Mouse (Mus musculus) hindbrain, embryonic 13.5 days (tissue): Measurements from ENCODE around the gene Ubqln4. TPM values are rescaled to one million over a fixed set of nuclear protein-coding genes. Genes with fewer than 3 reads are reported as not detected.

Source experiments
- ATAC-seq: fragments of 200-750 bp; cut with Nextera tagmentation; 2 replicates; pipeline ENCODE4 v1.8.0; 2017; ENCODE audit warnings: moderate TSS enrichment; ENCODE audit not compliant: low FRiP score
- H3K27ac ChIP-seq: fragments of 300-500 bp; sonication (generic); 2 replicates; pipeline ENCODE4 v1.5.1; 2015; ENCODE audit warnings: inconsistent platforms, mild to moderate bottlenecking, moderate library complexity
- H3K27me3 ChIP-seq: fragments of 300-500 bp; sonication (generic); 2 replicates; pipeline ENCODE4 v1.6.1; 2015; ENCODE audit warnings: mild to moderate bottlenecking, inconsistent platforms
- H3K36me3 ChIP-seq: fragments of 300-500 bp; sonication (generic); 2 replicates; pipeline ENCODE4 v1.6.1; 2015; ENCODE audit warnings: mild to moderate bottlenecking, inconsistent platforms
- H3K4me1 ChIP-seq: fragments of 300-500 bp; sonication (generic); replicated peaks from 2 replicates; pipeline ENCODE4 v1.6.1; 2015; ENCODE audit warnings: inconsistent platforms
- H3K4me2 ChIP-seq: fragments of 300-500 bp; sonication (generic); 2 replicates; pipeline ENCODE4 v1.6.1; 2015; ENCODE audit warnings: inconsistent platforms, mild to moderate bottlenecking, moderate library complexity
- H3K4me3 ChIP-seq: fragments of 300-500 bp; sonication (generic); 2 replicates; pipeline ENCODE4 v1.5.1; 2015; ENCODE audit warnings: mild to moderate bottlenecking, inconsistent platforms
- H3K9ac ChIP-seq: fragments of 300-500 bp; sonication (generic); 2 replicates; pipeline ENCODE4 v1.6.1; 2015; ENCODE audit warnings: mild to moderate bottlenecking, inconsistent platforms
- H3K9me3 ChIP-seq: fragments of 300-500 bp; sonication (generic); 2 replicates; pipeline ENCODE4 v1.6.1; 2016; ENCODE audit warnings: inconsistent platforms
- whole genome bisulfite sequencing: fragments of 180-500 bp; shearing (Covaris S2); methylation state at CpG from one replicate; pipeline ENCODE4 v1.1.7; 2015; 5-methylcytosine and 5-hydroxymethylcytosine counted together
- polyA plus RNA-seq: library from polyadenylated mRNA; unstranded; fragments of >200 nt; fragmentation: Nextera tagmentation; extraction: Ambion mirVana; gene quantifications from 2 replicates; pipeline ENCODE4 v1.2.1, GENCODE M21; 2015

Gene Ubqln4
- 36.7 and 38.3 TPM in 2 replicates for polyA plus RNA-seq

DNA sequence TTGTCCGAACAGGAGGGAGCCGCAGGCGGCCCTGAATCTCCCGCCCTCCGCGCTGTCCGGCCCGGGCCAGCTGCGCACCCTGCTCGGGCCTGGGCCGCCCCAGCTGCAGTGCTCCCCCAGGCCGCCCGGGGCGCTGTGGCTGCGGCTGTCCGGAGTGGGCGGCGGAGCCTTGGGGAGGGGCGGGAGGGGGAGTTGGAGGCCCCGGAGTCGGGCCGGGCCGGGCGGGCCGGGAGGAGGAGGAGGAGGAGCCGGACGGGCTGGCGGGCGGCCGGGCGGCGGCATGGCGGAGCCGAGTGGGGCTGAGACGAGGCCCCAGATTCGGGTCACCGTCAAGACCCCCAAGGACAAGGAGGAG lies at the start of gene Ubqln4:
Gene Ubqln4 (plus strand): TSS at position 234 of the 355 bp plus-strand sequence.
- WGBS, result under 1% methylated on average over 20 of the region's 37 CpGs
- peak within 1 kb of the TSS; percentile 93 for H3K9ac ChIP-seq
- H3K27ac ChIP-seq, result peak within 1 kb of the TSS; percentile 95
- H3K4me3 ChIP-seq, result peak within 1 kb of the TSS; percentile 84
- H3K4me1 ChIP-seq, result peaks cover 34% of the 10 kb centered on the region
- peaks cover 29% of the 10 kb centered on the region for H3K36me3 ChIP-seq
- ATAC-seq, result peak; percentile 87
- peak within 1 kb of the TSS; percentile 82 for H3K4me2 ChIP-seq
- no peaks in the 10 kb centered on the region for H3K9me3 ChIP-seq
- H3K27me3 ChIP-seq, result no peaks in the 10 kb centered on the region

- H3K9me3 ChIP-seq, result no peaks in the 10 kb centered on the region
- H3K27me3 ChIP-seq, result peaks cover 31% of the 10 kb centered on the region
- no peak overlapping the region for H3K9ac ChIP-seq
- H3K36me3 ChIP-seq, result no peaks in the 10 kb centered on the region
- ATAC-seq, result no peak
- H3K27ac ChIP-seq, result no peak overlapping the region
- no peak overlapping the region for H3K4me2 ChIP-seq
- H3K4me1 ChIP-seq, result peaks cover 33% of the 10 kb centered on the region
- WGBS, result 51% methylated on average over 8 of the region's 8 CpGs
- no peak overlapping the region for H3K4me3 ChIP-seq
Measured at GRCm38 (mm10) chr3:88503881-88504746, 49.4 kb upstream of the Ubqln4 start.

- Histone ChIP-seq H3K9me3 (no peaks in the 10 kb centered on the region), H3K4me2 (no peak overlapping the region), H3K4me3 (no peak overlapping the region), H3K27me3 (peaks cover 31% of the 10 kb centered on the region), H3K27ac (no peak overlapping the region), H3K9ac (no peak overlapping the region), H3K36me3 (no peaks in the 10 kb centered on the region), H3K4me1 (peaks cover 42% of the 10 kb centered on the region)
- ATAC-seq, result no peak
- 73% methylated on average over 6 of the region's 6 CpGs for WGBS
Measured at GRCm38 (mm10) chr3:88505081-88505480, 48.5 kb upstream of the Ubqln4 start.

DNA sequence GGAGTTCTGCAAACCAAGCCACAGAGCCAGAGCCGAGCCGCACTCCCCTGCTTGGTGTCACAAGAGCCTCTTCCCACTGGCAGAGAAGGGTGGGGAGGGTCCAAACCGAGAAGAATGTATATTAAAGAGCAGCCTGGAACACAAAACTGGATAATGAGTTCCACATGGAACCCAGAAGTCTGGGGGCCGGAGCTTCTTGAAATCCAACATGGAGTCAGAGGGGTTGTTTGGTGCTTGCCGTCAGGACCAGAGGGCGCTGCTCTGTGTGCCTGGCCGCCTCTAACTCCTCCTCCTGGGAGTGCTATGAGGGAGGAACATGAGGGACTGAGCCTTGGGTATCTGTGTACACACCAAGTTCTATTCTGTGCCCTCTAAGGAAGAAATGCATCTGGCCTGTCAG lies 47.8 kb upstream of the Ubqln4 start:
- Histone ChIP-seq H3K36me3 (no peaks in the 10 kb centered on the region), H3K27me3 (peaks cover 28% of the 10 kb centered on the region), H3K9me3 (no peaks in the 10 kb centered on the region), H3K9ac (no peak overlapping the region), H3K4me1 (peaks cover 47% of the 10 kb centered on the region), H3K4me2 (no peak overlapping the region), H3K27ac (no peak overlapping the region), H3K4me3 (no peak overlapping the region)
- 52% methylated on average over 7 of the region's 7 CpGs for WGBS
- no peak for ATAC-seq

DNA sequence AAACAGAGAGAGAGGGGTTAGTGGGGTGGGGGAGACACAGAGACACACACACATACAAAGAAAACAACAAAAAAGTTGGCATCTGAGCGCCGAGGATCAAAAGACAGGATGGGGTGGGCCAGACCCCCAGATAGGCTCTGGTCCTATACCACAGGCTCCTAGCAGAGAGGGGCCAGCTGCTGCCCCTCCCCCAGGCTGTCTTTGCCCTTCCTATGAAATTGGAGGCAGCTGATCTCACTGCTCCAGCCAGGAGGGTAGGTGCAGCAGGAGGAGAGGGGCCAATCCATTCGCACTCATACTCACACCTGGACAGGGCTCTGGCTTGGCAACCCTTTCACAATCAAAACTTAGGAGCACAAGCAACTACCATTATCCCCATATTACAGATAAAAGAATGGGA lies 44.3 kb upstream of the Ubqln4 start:
- peak overlapping the region; percentile 67 for H3K9ac ChIP-seq

DNA sequence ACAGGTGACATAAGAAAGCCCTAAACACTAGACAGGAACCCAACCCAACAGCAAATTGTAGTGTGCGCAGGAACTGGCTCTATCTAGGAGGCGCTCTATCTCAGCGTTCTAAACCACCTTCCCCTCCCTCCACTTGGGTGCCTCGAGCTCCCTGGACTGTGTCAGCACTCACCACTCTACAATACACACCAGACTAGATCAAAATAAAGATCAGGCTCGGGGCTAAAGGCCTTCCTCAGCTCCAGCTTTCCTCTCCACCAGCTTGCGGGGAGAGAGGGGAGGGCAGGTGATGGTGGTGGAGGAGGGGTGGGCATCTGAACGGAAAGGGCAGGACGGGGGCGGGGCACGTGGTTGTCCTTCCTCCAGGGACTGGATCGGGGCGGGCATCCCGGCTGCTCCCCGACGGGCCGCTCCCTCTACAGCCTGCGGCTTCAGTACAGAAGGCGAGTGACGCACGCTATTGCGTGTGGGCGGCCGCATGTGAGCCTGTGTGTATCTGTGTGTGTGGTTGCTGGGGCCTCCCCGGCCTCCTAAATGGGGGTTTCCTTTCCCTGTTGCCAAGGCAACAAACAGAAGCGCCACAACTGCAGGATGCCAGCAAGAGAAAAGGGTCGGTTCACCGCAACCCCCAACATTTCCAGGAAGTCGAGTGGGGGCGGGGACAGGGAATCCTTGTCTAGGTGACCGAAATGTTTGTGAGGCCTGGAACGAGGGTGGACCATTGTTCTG lies 43.7 kb upstream of the Ubqln4 start, which contains the start of gene Lmna:
Gene Lmna (minus strand): TSS at position 265 of the 729 bp plus-strand sequence.
- peak within 1 kb of the TSS; percentile 92 for H3K27ac ChIP-seq
- H3K9me3 ChIP-seq, result no peaks in the 10 kb centered on the region
- peak; percentile 96 for ATAC-seq
- H3K36me3 ChIP-seq, result no peaks in the 10 kb centered on the region
- peak within 1 kb of the TSS; percentile 57 for H3K4me2 ChIP-seq
- H3K4me3 ChIP-seq, result peak within 1 kb of the TSS; percentile 36
- H3K27me3 ChIP-seq, result peaks cover 6% of the 10 kb centered on the region; the same call in 1 of the 2 replicates
- under 1% methylated on average over 30 of the region's 31 CpGs for WGBS
- H3K4me1 ChIP-seq, result peaks cover 44% of the 10 kb centered on the region
- peak within 1 kb of the TSS; percentile 67 for H3K9ac ChIP-seq

More for the DNA sequence above, 44.3 kb upstream of the Ubqln4 start:
- Histone ChIP-seq H3K4me1 (peaks cover 44% of the 10 kb centered on the region), H3K27me3 (peaks cover 8% of the 10 kb centered on the region), H3K27ac (peak overlapping the region; percentile 92), H3K4me3 (peak overlapping the region; percentile 36), H3K36me3 (no peaks in the 10 kb centered on the region), H3K9me3 (no peaks in the 10 kb centered on the region), H3K4me2 (peak overlapping the region; percentile 57)
- 0 out of 2 replicates have a peak, but pooled peaks have one; percentile 9 for ATAC-seq
- WGBS, result 72% methylated on average over 3 of the region's 3 CpGs

DNA sequence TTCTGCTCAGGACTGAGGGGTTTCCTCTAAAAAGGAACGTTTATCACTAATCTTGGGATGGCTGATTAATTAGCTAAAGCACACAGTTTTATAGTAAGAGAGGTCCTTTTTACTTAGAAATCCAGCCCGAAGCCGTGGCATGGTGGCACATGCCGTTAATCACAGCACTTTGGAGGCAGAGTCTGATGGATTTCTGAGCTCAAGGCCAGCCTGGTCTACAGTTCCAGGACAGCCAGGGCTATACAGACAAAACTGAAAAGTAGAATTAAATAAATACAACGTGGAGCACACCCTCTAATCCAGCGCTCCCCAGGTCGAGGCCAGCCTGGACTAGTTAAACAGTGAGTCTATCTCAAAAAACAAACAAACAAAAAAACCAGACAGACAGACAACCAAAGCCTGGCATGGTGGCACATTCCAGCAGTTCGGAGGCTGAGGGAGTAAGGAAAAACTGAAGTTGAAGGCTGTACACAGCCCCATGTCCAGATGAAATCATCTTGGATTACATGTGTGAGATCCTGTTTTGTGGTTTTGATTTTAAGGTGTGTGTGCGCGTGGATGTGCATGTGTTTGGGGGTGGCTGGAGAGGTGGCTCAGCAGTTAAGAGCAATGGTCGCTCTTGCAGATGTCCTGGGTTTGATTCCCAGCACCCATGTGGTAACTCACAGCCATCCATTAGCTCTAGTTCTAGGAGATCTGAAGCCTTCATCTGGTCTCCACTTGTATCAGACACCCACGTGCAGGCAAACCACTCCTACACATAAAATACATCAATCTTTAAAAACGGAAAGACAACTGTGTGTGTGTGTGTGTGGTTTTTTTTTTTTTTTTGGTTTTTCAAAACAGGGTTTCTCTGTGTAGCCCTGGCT lies 42.9 kb upstream of the Ubqln4 start:
- WGBS, result 54% methylated on average over 13 of the region's 13 CpGs
- Histone ChIP-seq H3K9me3 (no peaks in the 10 kb centered on the region), H3K9ac (peak overlapping the region; percentile 67), H3K4me2 (peak overlapping the region; percentile 57), H3K27me3 (no peaks in the 10 kb centered on the region), H3K4me3 (peak overlapping the region; percentile 36), H3K4me1 (peaks cover 44% of the 10 kb centered on the region), H3K36me3 (no peaks in the 10 kb centered on the region), H3K27ac (peak overlapping the region; percentile 92)
- 0 out of 2 replicates have a peak, but pooled peaks have one; percentile 1 for ATAC-seq

DNA sequence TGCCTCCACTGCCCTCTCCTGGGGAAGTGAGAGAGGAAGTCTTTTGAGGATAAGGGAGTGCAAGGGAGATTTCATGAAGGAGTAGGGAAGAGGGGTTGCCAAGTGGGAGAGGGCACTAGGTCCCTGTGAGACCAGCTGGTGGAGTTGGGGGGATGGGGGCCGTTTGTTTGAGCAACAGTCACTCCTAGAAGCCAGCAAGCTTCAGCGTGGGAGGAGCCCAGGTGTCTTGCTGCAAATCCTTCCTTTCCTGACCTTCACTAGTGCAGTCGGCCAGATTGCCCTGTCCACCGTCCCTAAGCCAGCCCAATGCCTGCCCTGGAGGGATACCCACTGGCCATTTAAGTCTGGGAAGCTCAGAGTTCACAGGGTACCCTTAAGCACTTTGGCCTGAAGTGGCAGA lies 42.0 kb upstream of the Ubqln4 start:
- Histone ChIP-seq H3K4me3 (no peak overlapping the region), H3K4me2 (no peak overlapping the region), H3K4me1 (peaks cover 44% of the 10 kb centered on the region), H3K9me3 (no peaks in the 10 kb centered on the region), H3K36me3 (no peaks in the 10 kb centered on the region), H3K9ac (no peak overlapping the region), H3K27ac (no peak overlapping the region), H3K27me3 (no peaks in the 10 kb centered on the region; the same call in 1 of the 2 replicates)
- 77% methylated on average over 4 of the region's 4 CpGs for WGBS
- ATAC-seq, result no peak

- Histone ChIP-seq H3K4me2 (0 out of 2 replicates have a peak overlapping the region, but pooled peaks have one; percentile 15), H3K9ac (peak overlapping the region; percentile 46; the same call in 1 of the 2 replicates), H3K4me3 (no peak overlapping the region), H3K4me1 (peaks cover 44% of the 10 kb centered on the region), H3K36me3 (no peaks in the 10 kb centered on the region), H3K27ac (peak overlapping the region; percentile 60), H3K27me3 (no peaks in the 10 kb centered on the region; the same call in 1 of the 2 replicates), H3K9me3 (no peaks in the 10 kb centered on the region)
- ATAC-seq, result no peak
- WGBS, result 38% methylated on average over 6 of the region's 6 CpGs
Measured at GRCm38 (mm10) chr3:88512141-88512895, 41.2 kb upstream of the Ubqln4 start.

- Histone ChIP-seq H3K27ac (peak overlapping the region; percentile 60; the same call in 1 of the 2 replicates), H3K9ac (peak overlapping the region; percentile 46; the same call in 1 of the 2 replicates), H3K4me2 (0 out of 2 replicates have a peak overlapping the region, but pooled peaks have one; percentile 15), H3K4me3 (no peak overlapping the region), H3K27me3 (no peaks in the 10 kb centered on the region; the same call in 1 of the 2 replicates), H3K4me1 (peaks cover 44% of the 10 kb centered on the region), H3K9me3 (no peaks in the 10 kb centered on the region), H3K36me3 (no peaks in the 10 kb centered on the region)
- no peak for ATAC-seq
- whole genome bisulfite sequencing, result 45% methylated on average over 12 of the region's 15 CpGs
Measured at GRCm38 (mm10) chr3:88512896-88513545, 40.5 kb upstream of the Ubqln4 start.
